Mouse (Mus musculus) cerebellum, adult 2 months (tissue): Measurements from ENCODE around the gene Nemf.

Source experiments
- CTCF ChIP-seq: fragments of 200-500 bp; IDR thresholded peaks from 2 replicates; pipeline ENCODE4 v1.5.1; 2011; ENCODE audit warnings: low read depth, mild to moderate bottlenecking, control low read depth, low read length, moderate library complexity, borderline replicate concordance; ENCODE audit not compliant: insufficient read depth
- POLR2A ChIP-seq: fragments of 200-500 bp; IDR thresholded peaks from 2 replicates; pipeline ENCODE4 v1.6.1; 2011; ENCODE audit warnings: low read length, control low read depth, borderline replicate concordance; ENCODE audit not compliant: insufficient read depth

DNA sequence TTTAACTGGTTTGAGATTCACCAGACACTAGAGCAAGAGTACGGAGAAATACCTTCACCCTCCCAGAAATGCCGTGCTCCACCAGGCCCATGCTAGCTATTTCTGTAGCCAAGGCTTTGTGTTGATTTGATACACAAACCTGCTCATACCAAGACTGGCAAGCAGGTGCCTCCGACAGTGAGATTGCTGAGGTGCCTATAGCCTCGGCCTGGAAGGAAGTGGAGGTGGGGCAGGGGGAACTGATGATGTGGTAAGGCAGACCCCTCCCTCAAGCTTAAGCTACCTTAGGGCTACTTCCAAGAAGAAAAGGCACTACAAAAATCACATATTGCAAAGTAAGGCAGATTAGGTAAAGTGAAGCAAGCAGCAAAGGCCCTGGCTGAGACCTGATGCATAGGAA lies 43.4 kb upstream of the Nemf start:
- TF ChIP-seq CTCF (no peak), POLR2A (no peak)
